Comparison of ENCODE assay signal across 9 mouse cellular contexts in the genomic region with DNA sequence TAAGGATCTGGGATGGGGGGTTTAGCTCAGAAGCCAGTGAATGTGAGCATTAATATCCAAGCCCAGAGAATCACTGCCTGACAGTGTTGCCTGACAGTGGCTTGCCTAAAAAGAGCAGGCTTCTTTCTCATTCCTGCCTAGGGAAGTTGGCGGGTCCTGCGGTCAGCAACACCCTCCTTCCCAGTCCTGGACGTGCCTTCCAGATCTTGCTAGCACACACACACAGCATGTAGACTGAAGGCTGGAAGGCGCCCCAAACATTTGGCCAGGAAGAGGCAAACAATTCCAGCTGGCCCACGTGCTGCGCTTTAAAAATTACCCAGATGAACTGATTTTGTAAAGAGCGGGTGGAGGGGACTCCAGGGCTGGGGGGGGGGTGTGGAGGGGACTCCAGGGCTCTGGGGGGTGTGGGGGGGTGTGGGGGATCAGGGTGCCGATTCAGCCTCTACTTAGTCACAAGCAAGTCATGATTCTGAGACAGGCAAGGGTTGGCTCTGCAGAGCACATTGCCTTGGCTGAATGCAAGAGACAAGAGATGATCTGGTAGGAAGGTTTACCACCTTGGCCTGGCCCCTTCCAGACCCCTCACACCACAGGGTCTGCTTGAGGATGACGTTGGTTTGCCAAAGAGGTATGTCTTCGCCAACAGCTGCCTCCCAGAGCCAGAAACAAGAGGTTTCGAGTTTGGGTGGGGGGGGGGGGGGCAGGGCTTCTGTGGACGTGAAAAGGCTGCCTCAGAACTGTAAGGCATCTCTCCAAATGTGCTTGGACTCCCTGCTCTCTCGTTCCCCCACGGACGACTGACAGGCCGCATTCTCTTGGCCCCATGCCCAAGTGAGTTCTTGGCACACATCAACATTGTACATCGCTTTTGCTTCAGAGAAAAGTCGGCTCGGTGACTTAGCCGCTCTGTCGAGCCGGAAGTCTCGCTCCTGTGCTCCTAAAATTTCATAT.
DNase-seq lines count a peak whose midpoint lies in the region; ATAC-seq lines count a peak whose summit lies in the region.
"Had no signal": no experiment of that assay in that cellular context is flagged by ENCODE, and none has a peak within 500 bp of the region (broad histone marks: within the 10 kb centered on the region; RNA-seq: fewer than 3 reads in every experiment).

No protein-coding gene starts in this region.

- peak; percentile 62 for ATAC-seq in forebrain, embryonic 14.5 days

- WGBS in forebrain, embryonic 14.5 days: 21% methylated on average over 23 of the region's 23 CpGs

- H3K9ac ChIP-seq in forebrain, embryonic 14.5 days (ENCODE audit: low read length): no peak overlapping the region
- H3K9ac ChIP-seq: neural tube, embryonic 12.5 days had no signal

- intact Hi-C loops in heart, postnatal 10 days (cut with DNase I): loop anchor here (10.0 kb wide), 4 partner anchors 391 to 1661 kb away; no protein-coding TSS in a partner anchor

- H3K9me3 ChIP-seq in forebrain, embryonic 14.5 days (replicated peaks; ENCODE audit: control insufficient read depth, low read length): no peaks in the 10 kb centered on the region
- H3K9me3 ChIP-seq: neural tube, embryonic 12.5 days had no signal

- peak; percentile 75 for DNase-seq in retina, postnatal 1 day
- DNase-seq in retina, embryonic 14.5 days (ENCODE audit: low spot score): no peak
- DNase-seq in forebrain, embryonic 14.5 days (ENCODE audit: low spot score): peak; percentile 85
- peak; percentile 84 to 86 for DNase-seq in heart, postnatal 10 days
- DNase-seq in layer of hippocampus, adult 8-10 months (ENCODE audit: low spot score in 2 of 2): peak; percentile 10 to 16
- DNase-seq in lung, postnatal 10 days: peak; percentile 87
- DNase-seq in testis, postnatal 14 days (ENCODE audit: low spot score): peak; percentile 61
- no peak for DNase-seq in embryo, embryonic 9.5 days (ENCODE audit: extremely low spot score)

- H3K4me1 ChIP-seq in forebrain, embryonic 14.5 days (ENCODE audit: control insufficient read depth, insufficient read depth, low read length): peaks cover 11% of the 10 kb centered on the region

- peaks cover 3% of the 10 kb centered on the region; the same call in 1 of the 2 replicates for H3K27me3 ChIP-seq in forebrain, embryonic 14.5 days (replicated peaks; ENCODE audit: control insufficient read depth, insufficient read depth, low read length)
- H3K27me3 ChIP-seq: neural tube, embryonic 12.5 days had no signal

- H3K4me3 ChIP-seq in forebrain, embryonic 14.5 days (ENCODE audit: low read depth, low read length): no peak overlapping the region
- H3K4me3 ChIP-seq: neural tube, embryonic 12.5 days had no signal

- H3K36me3 ChIP-seq in forebrain, embryonic 14.5 days (ENCODE audit: control insufficient read depth, insufficient read depth, low read length): no peaks in the 10 kb centered on the region
- H3K36me3 ChIP-seq: neural tube, embryonic 12.5 days had no signal

- H3K27ac ChIP-seq in forebrain, embryonic 14.5 days (ENCODE audit: low read depth, low read length): no peak overlapping the region
- H3K27ac ChIP-seq: neural tube, embryonic 12.5 days had no signal

- H3K4me2 ChIP-seq in forebrain, embryonic 14.5 days (ENCODE audit: low read length): no peak overlapping the region; the same call in 1 of the 2 replicates
- H3K4me2 ChIP-seq: neural tube, embryonic 12.5 days had no signal

Comparison
In these comparisons a context has a peak if more than half of its experiments do, and no peak if none do; other contexts are left out.
1. DNase-seq: peak in retina, postnatal 1 day (single experiment), forebrain, embryonic 14.5 days (single experiment), heart, postnatal 10 days (2 of 2), layer of hippocampus, adult 8-10 months (2 of 2), lung, postnatal 10 days (single experiment) and testis, postnatal 14 days (single experiment); none in retina, embryonic 14.5 days (single experiment) and embryo, embryonic 9.5 days (single experiment).